10 mouse cellular contexts compared by ENCODE assay signal in the genomic region with DNA sequence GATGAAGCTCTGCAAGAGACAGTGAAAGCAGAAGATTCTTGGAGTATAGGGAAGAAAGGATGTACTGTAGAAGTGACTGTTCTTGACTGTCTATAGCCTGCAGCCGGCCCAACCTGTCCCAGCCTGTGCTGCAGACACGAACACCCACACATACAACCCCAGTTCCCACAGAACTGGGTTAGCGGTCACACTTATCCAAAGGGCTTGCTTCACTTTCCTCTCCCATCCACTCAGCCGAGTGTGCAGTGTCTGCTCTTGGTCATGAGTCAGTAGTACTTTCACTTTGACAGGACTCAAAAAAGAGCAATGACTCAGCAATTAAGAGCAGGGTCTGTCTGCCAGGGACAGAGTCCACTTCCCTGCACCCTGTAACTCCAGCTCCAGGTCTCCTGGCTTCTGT. TPM values are rescaled to one million over a fixed set of nuclear protein-coding genes. Genes with fewer than 3 reads are reported as not detected.
DNase-seq lines count a peak whose midpoint lies in the region; ATAC-seq and TF ChIP-seq lines count a peak whose summit lies in the region.
"Had no signal": no experiment of that assay in that cellular context is flagged by ENCODE, and none has a peak within 500 bp of the region (broad histone marks: within the 10 kb centered on the region; RNA-seq: fewer than 3 reads in every experiment).

No protein-coding gene starts in this region.

- peak; percentile 66 for ATAC-seq in heart, embryonic 13.5 days (ENCODE audit: extremely low read depth, insufficient number of reproducible peaks, low FRiP score, low TSS enrichment)
- ATAC-seq in liver, embryonic 14.5 days (ENCODE audit: insufficient read depth): peak; percentile 76

- no peaks in the 10 kb centered on the region for H3K9me3 ChIP-seq in heart, embryonic 13.5 days
- H3K9me3 ChIP-seq in liver, embryonic 14.5 days (ENCODE audit: control insufficient read depth, low read length): no peaks in the 10 kb centered on the region

- H3K36me3 ChIP-seq in heart, embryonic 13.5 days: peaks cover 73% of the 10 kb centered on the region
- H3K36me3 ChIP-seq in C2C12 (ENCODE audit: control insufficient read depth, insufficient read depth): peaks cover 36% of the 10 kb centered on the region
- H3K36me3 ChIP-seq in liver, embryonic 14.5 days (replicated peaks; ENCODE audit: control insufficient read depth, insufficient read depth, low read depth): peaks cover 10% of the 10 kb centered on the region

- intact Hi-C loops in heart, postnatal 36 days (cut with DNase I): no loop called here
- intact Hi-C loops in left cerebral cortex, postnatal 10 days (cut with DNase I): no loop called here

- H3K27me3 ChIP-seq in heart, embryonic 13.5 days (replicated peaks): no peaks in the 10 kb centered on the region
- H3K27me3 ChIP-seq in C2C12 (ENCODE audit: control insufficient read depth, insufficient read depth, insufficient read length): no peaks in the 10 kb centered on the region
- no peaks in the 10 kb centered on the region for H3K27me3 ChIP-seq in liver, embryonic 14.5 days (ENCODE audit: control insufficient read depth, insufficient read depth, low read length)
- no peaks in the 10 kb centered on the region for H3K27me3 ChIP-seq in cerebellum, adult 2 months (ENCODE audit: control insufficient read depth, insufficient read depth, low read length)

- H3K4me1 ChIP-seq in heart, embryonic 13.5 days: peaks cover 4% of the 10 kb centered on the region; the same call in 1 of the 2 replicates
- peaks cover 20 to 22% of the 10 kb centered on the region in 2 experiments for H3K4me1 ChIP-seq in liver, embryonic 14.5 days (replicated peaks; ENCODE audit: control insufficient read depth in 2 of 2, insufficient read depth in 2 of 2, low read length in 1 of 2)
- H3K4me1 ChIP-seq in cerebellum, adult 2 months (ENCODE audit: control insufficient read depth, insufficient read depth, low read length): no peaks in the 10 kb centered on the region

- TF ChIP-seq POLR2A in cerebellum, adult 2 months (IDR thresholded peaks at IDR 0.05; ENCODE audit: borderline replicate concordance, insufficient read depth, low read length): no peak

- no peak for TF ChIP-seq EP300 in liver, embryonic 14.5 days (IDR thresholded peaks at IDR 0.05; ENCODE audit: low read depth)

- DNase-seq in heart, postnatal 36 days: no peak
- DNase-seq in brain, adult 2 months (ENCODE audit: low read depth, low spot score): peak; percentile 65
- DNase-seq in liver, embryonic 14.5 days (ENCODE audit: low read depth in 3 of 3, low spot score in 3 of 3): peak; percentile 56 to 58 (median 56)
- no peak for DNase-seq in natural killer cell, adult 2 months (ENCODE audit: low spot score in 2 of 2)
- no peak for DNase-seq in left cerebral cortex, postnatal 10 days (ENCODE audit: extremely low spot score in 1 of 2, low spot score in 2 of 2)
- DNase-seq in cerebellum, adult 2 months: no peak
- DNase-seq: adrenal gland, adult 8-10 months; layer of hippocampus, postnatal 36 days had no signal

- no peaks in the 10 kb centered on the region for H3K79me2 ChIP-seq in C2C12 (ENCODE audit: control insufficient read depth, insufficient read depth)

- WGBS in heart, embryonic 13.5 days: 70% methylated on average over 4 of the region's 4 CpGs
- 73% methylated on average over 4 of the region's 4 CpGs for WGBS in liver, embryonic 14.5 days (ENCODE audit: insufficient replicate concordance)
- WGBS in cerebellum, adult 2 months: 86% methylated on average over 4 of the region's 4 CpGs

- TF ChIP-seq CTCF in C2C12 (IDR thresholded peaks at IDR 0.05; ENCODE audit: control insufficient read depth, insufficient read depth, insufficient read length): no peak
- TF ChIP-seq CTCF in liver, embryonic 14.5 days (IDR thresholded peaks at IDR 0.05; ENCODE audit: low read depth): no peak
- no peak for TF ChIP-seq CTCF in cerebellum, adult 2 months (IDR thresholded peaks at IDR 0.05; ENCODE audit: borderline replicate concordance, insufficient read depth, low read depth, low read length)

- H3K79me3 ChIP-seq in C2C12 (ENCODE audit: low read depth): no peaks in the 10 kb centered on the region

- no peak overlapping the region for H3K27ac ChIP-seq in heart, embryonic 13.5 days (replicated peaks)
- H3K27ac ChIP-seq in liver, embryonic 14.5 days: peak overlapping the region; percentile 81
- no peak overlapping the region for H3K27ac ChIP-seq in cerebellum, adult 2 months (ENCODE audit: insufficient read depth, low read length)

- H3ac ChIP-seq in C2C12 (ENCODE audit: control insufficient read depth, insufficient read length, low read depth): no peak overlapping the region

- H3K9ac ChIP-seq in heart, embryonic 13.5 days: no peak overlapping the region
- H3K9ac ChIP-seq in liver, embryonic 14.5 days (replicated peaks): peak overlapping the region; percentile 43

- H3K4me2 ChIP-seq in heart, embryonic 13.5 days: no peak overlapping the region
- H3K4me2 ChIP-seq in liver, embryonic 14.5 days (ENCODE audit: low read depth): peak overlapping the region; percentile 55

- H3K4me3 ChIP-seq in heart, embryonic 13.5 days: no peak overlapping the region
- H3K4me3 ChIP-seq in C2C12 (ENCODE audit: insufficient read depth, poor library complexity, severe bottlenecking): no peak overlapping the region
- H3K4me3 ChIP-seq in liver, embryonic 14.5 days (ENCODE audit: insufficient read depth in 1 of 2, low read depth in 2 of 2, low read length in 2 of 2): peak overlapping the region in 1 of 2 experiments; percentile 23; a peak in 1 of 4 replicates
- H3K4me3 ChIP-seq in cerebellum, adult 2 months (replicated peaks; ENCODE audit: insufficient read depth, low read depth, low read length): no peak overlapping the region

TF ChIP-seq in C2C12, 6 proteins besides CTCF, POLR2A, EP300 and RAD21:
- TF ChIP-seq CEBPB (IDR thresholded peaks at IDR 0.05; ENCODE audit: low read depth) (peak; percentile 66), FOSL1 (IDR thresholded peaks at IDR 0.05; ENCODE audit: insufficient read depth, low read length, poor library complexity, severe bottlenecking) (peak; percentile 71), USF1 (IDR thresholded peaks at IDR 0.05; ENCODE audit: low read depth) (no peak)
TF ChIP-seq in C2C12: peak in this region for 2.

RNA-seq across cellular contexts. Expression of a gene that starts 23.8 kb away (rescaled TPM):
- polyA plus RNA-seq in heart, embryonic 13.5 days (2015; fragmentation: Nextera tagmentation; extraction: Ambion mirVana): 21.6 and 22.3 TPM in 2 replicates
- total RNA-seq in heart, postnatal 36 days (2021): 10 to 100 TPM; 14.9 to 15.3 TPM
- polyA plus RNA-seq in C2C12 (2012; fragmentation: generic; extraction: Trizol): 22.6 TPM
- 7.8 and 10.0 TPM in 2 replicates for polyA plus RNA-seq in liver, embryonic 14.5 days (2012; rRNA removed)
- polyA plus RNA-seq in liver, embryonic 14.5 days (2014; fragmentation: Nextera tagmentation; extraction: Ambion mirVana): 15.0 and 17.3 TPM in 2 replicates
- 10 to 100 TPM; 20.3 to 21.2 TPM for total RNA-seq in left cerebral cortex, postnatal 10 days (2021)
- polyA plus RNA-seq in cerebellum, adult 2 months (2012; rRNA removed): 14.8 and 16.7 TPM in 2 replicates

RNA-seq across cellular contexts. Expression of a gene that starts 41.5 kb away (rescaled TPM):
- polyA plus RNA-seq in heart, embryonic 13.5 days (2015; fragmentation: Nextera tagmentation; extraction: Ambion mirVana): not detected in 2 replicates
- total RNA-seq in heart, postnatal 36 days (2021): not detected
- polyA plus RNA-seq in C2C12 (2012; fragmentation: generic; extraction: Trizol): not detected
- polyA plus RNA-seq in liver, embryonic 14.5 days (2012; rRNA removed): not detected in 2 replicates
- not detected in 2 replicates for polyA plus RNA-seq in liver, embryonic 14.5 days (2014; fragmentation: Nextera tagmentation; extraction: Ambion mirVana)
- total RNA-seq in left cerebral cortex, postnatal 10 days (2021): not detected
- polyA plus RNA-seq in cerebellum, adult 2 months (2012; rRNA removed): not detected in 2 replicates
- total RNA-seq: adrenal gland, adult 8-10 months; layer of hippocampus, postnatal 36 days had no signal

RNA-seq across cellular contexts. Expression of a gene that starts 42.8 kb away (rescaled TPM):
- polyA plus RNA-seq in heart, embryonic 13.5 days (2015; fragmentation: Nextera tagmentation; extraction: Ambion mirVana): 1,777 and 1,970 TPM in 2 replicates
- 1,000 to 10,000 TPM; 1,571 to 1,600 TPM for total RNA-seq in heart, postnatal 36 days (2021)
- 905 TPM for polyA plus RNA-seq in C2C12 (2012; fragmentation: generic; extraction: Trizol)
- polyA plus RNA-seq in liver, embryonic 14.5 days (2012; rRNA removed): 481 and 569 TPM in 2 replicates
- polyA plus RNA-seq in liver, embryonic 14.5 days (2014; fragmentation: Nextera tagmentation; extraction: Ambion mirVana): 728 and 747 TPM in 2 replicates
- 100 to 1,000 TPM; 411 to 418 TPM for total RNA-seq in left cerebral cortex, postnatal 10 days (2021)
- polyA plus RNA-seq in cerebellum, adult 2 months (2012; rRNA removed): 1,309 and 1,338 TPM in 2 replicates

RNA-seq across cellular contexts. Expression of a gene that starts 43.2 kb away (rescaled TPM):
- polyA plus RNA-seq in heart, embryonic 13.5 days (2015; fragmentation: Nextera tagmentation; extraction: Ambion mirVana): 51.2 and 57.4 TPM in 2 replicates
- 10 to 100 TPM; 24.5 to 24.9 TPM for total RNA-seq in heart, postnatal 36 days (2021)
- 41.5 TPM for polyA plus RNA-seq in C2C12 (2012; fragmentation: generic; extraction: Trizol)
- polyA plus RNA-seq in liver, embryonic 14.5 days (2012; rRNA removed): 15.5 and 15.9 TPM in 2 replicates
- 25.7 and 26.3 TPM in 2 replicates for polyA plus RNA-seq in liver, embryonic 14.5 days (2014; fragmentation: Nextera tagmentation; extraction: Ambion mirVana)
- total RNA-seq in left cerebral cortex, postnatal 10 days (2021): 10 to 100 TPM; 26.8 to 28.2 TPM
- polyA plus RNA-seq in cerebellum, adult 2 months (2012; rRNA removed): 62.1 and 63.2 TPM in 2 replicates

Comparison
In these comparisons a context has a peak if more than half of its experiments do, and no peak if none do; other contexts are left out.
1. DNase-seq: peak in brain, adult 2 months (single experiment) and liver, embryonic 14.5 days (3 of 3); none in heart, postnatal 36 days (0 of 2), natural killer cell, adult 2 months (0 of 2), left cerebral cortex, postnatal 10 days (0 of 2) and cerebellum, adult 2 months (0 of 2).